Comparison of ENCODE assay signal across 8 mouse cellular contexts in genomic region chr16:58523044-58523859, GRCm38 (mm10). TPM values are rescaled to one million over a fixed set of nuclear protein-coding genes. Genes with fewer than 3 reads are reported as not detected.
DNase-seq lines count a peak whose midpoint lies in the region; ATAC-seq and TF ChIP-seq lines count a peak whose summit lies in the region.

No protein-coding gene starts in this region.

- no peak for TF ChIP-seq EP300 in heart, postnatal 0 days (IDR thresholded peaks at IDR 0.05; ENCODE audit: low read depth)

- peak overlapping the region; percentile 96 for H3K4me2 ChIP-seq in forebrain, embryonic 13.5 days
- H3K4me2 ChIP-seq in heart, postnatal 0 days (ENCODE audit: low read depth, low read length), result peak overlapping the region; percentile 78

- H3K27ac ChIP-seq in ES-E14 (ENCODE audit: insufficient read depth, low read depth, low read length, poor library complexity, severe bottlenecking), result no peak overlapping the region
- no peak overlapping the region; the same call in 1 of the 2 replicates for H3K27ac ChIP-seq in forebrain, embryonic 13.5 days
- peak overlapping the region; percentile 90 for H3K27ac ChIP-seq in heart, postnatal 0 days (ENCODE audit: low read depth)

- no peaks in the 10 kb centered on the region for H3K9me3 ChIP-seq in ES-E14 (ENCODE audit: control insufficient read depth, insufficient read depth, low read depth, low read length)
- H3K9me3 ChIP-seq in forebrain, embryonic 13.5 days (replicated peaks), result peaks cover 7% of the 10 kb centered on the region; the same call in 1 of the 2 replicates
- no peaks in the 10 kb centered on the region for H3K9me3 ChIP-seq in heart, postnatal 0 days (replicated peaks; ENCODE audit: control insufficient read depth, low read length)

- peak; percentile 94 for ATAC-seq in forebrain, embryonic 13.5 days
- peak; percentile 86 for ATAC-seq in heart, postnatal 0 days (ENCODE audit: insufficient read depth, low read depth)

- under 1% methylated on average over 54 of the region's 58 CpGs for WGBS in forebrain, embryonic 13.5 days
- under 1% methylated on average over 52 of the region's 58 CpGs for WGBS in heart, postnatal 0 days

- H3K27me3 ChIP-seq in forebrain, embryonic 13.5 days, result peaks cover 8% of the 10 kb centered on the region
- H3K27me3 ChIP-seq in heart, postnatal 0 days (ENCODE audit: control insufficient read depth, insufficient read depth, low read length), result no peaks in the 10 kb centered on the region

- DNase-seq in ES-E14 (ENCODE audit: low read depth, low spot score), result peak; percentile 45
- DNase-seq in cerebellum, adult 11 months, result peak; percentile 12
- DNase-seq in heart, postnatal 0 days (ENCODE audit: low spot score), result peak; percentile 74
- peak; percentile 80 to 91 for DNase-seq in kidney, postnatal 25 days
- DNase-seq in lung, postnatal 14 days, result peak; percentile 75
- peak; percentile 68 for DNase-seq in ovary, postnatal 36 days (ENCODE audit: low spot score)
- peak; percentile 58 for DNase-seq in thymus, postnatal 25 days

- no peak for TF ChIP-seq CTCF in heart, postnatal 0 days (IDR thresholded peaks at IDR 0.05; ENCODE audit: low read depth)

- H3K9ac ChIP-seq in ES-E14 (ENCODE audit: insufficient read depth, low read depth, low read length, poor library complexity, severe bottlenecking), result peak overlapping the region; percentile 57
- H3K9ac ChIP-seq in forebrain, embryonic 13.5 days, result peak overlapping the region; percentile 81
- H3K9ac ChIP-seq in heart, postnatal 0 days (replicated peaks; ENCODE audit: low read depth, low read length), result peak overlapping the region; percentile 79

- no peaks in the 10 kb centered on the region for H3K4me1 ChIP-seq in ES-E14 (ENCODE audit: control insufficient read depth in 2 of 2, insufficient read depth in 2 of 2, low read length in 2 of 2, poor library complexity in 1 of 2)
- 0 out of 2 replicates have a peak, but pooled peaks cover 8% of the 10 kb centered on the region for H3K4me1 ChIP-seq in forebrain, embryonic 13.5 days
- H3K4me1 ChIP-seq in heart, postnatal 0 days (ENCODE audit: control insufficient read depth, insufficient read depth), result peaks cover 14% of the 10 kb centered on the region; the same call in 1 of the 2 replicates

- H3K36me3 ChIP-seq in ES-E14 (ENCODE audit: control insufficient read depth, insufficient read depth, low read length, poor library complexity, severe bottlenecking), result no peaks in the 10 kb centered on the region
- H3K36me3 ChIP-seq in forebrain, embryonic 13.5 days (ENCODE audit: poor library complexity, severe bottlenecking), result no peaks in the 10 kb centered on the region
- no peaks in the 10 kb centered on the region for H3K36me3 ChIP-seq in heart, postnatal 0 days (replicated peaks; ENCODE audit: control insufficient read depth, insufficient read depth, low read length)

- H3K4me3 ChIP-seq in ES-E14 (ENCODE audit: insufficient read depth in 1 of 2, low read depth in 1 of 2, low read length in 2 of 2, poor library complexity in 1 of 2, severe bottlenecking in 1 of 2), result peak overlapping the region; percentile 73 to 76
- peak overlapping the region; percentile 77 for H3K4me3 ChIP-seq in forebrain, embryonic 13.5 days
- H3K4me3 ChIP-seq in heart, postnatal 0 days (ENCODE audit: low read depth, low read length), result peak overlapping the region; percentile 84

- in situ Hi-C loops in ES-E14 (cut with MboI; ENCODE audit: low sequenced_read_pairs in 2 of 2, unreplicated experiment in 2 of 2), result no loop called here

TF ChIP-seq in ES-E14, 5 proteins besides CTCF, POLR2A, EP300 and RAD21:
- TF ChIP-seq CHD2 (IDR thresholded peaks at IDR 0.05; ENCODE audit: low read depth, low read length) (no peak), ZC3H11A (IDR thresholded peaks at IDR 0.05; ENCODE audit: borderline replicate concordance, low read depth, low read length) (no peak), HCFC1 (IDR thresholded peaks at IDR 0.05; ENCODE audit: borderline replicate concordance, insufficient read depth, low read length) (no peak), MAFK (IDR thresholded peaks at IDR 0.05; ENCODE audit: insufficient read depth, low read depth, low read length) (no peak), ZNF384 (IDR thresholded peaks at IDR 0.05; ENCODE audit: low read depth, low read length) (no peak)
TF ChIP-seq in ES-E14: peak in this region for 0.

RNA-seq across cellular contexts. Expression of gene St3gal6, which starts 0.8 kb away (rescaled TPM):
- 0.90 and 2.2 TPM in 2 replicates for total RNA-seq in ES-E14 (2012; rRNA removed)
- 5.3 and 5.7 TPM in 2 replicates for polyA plus RNA-seq in forebrain, embryonic 13.5 days (2015; fragmentation: Nextera tagmentation; extraction: Ambion mirVana)
- total RNA-seq in heart, postnatal 0 days (2014; rRNA removed; ENCODE audit: low replicate concordance), result 7.8 and 7.9 TPM in 2 replicates
- polyA plus RNA-seq in heart, postnatal 0 days (2015; fragmentation: Nextera tagmentation; extraction: Ambion mirVana), result 14.7 and 17.2 TPM in 2 replicates

Comparison
In these comparisons a context has a peak if more than half of its experiments do, and no peak if none do; other contexts are left out.
1. DNase-seq: peak in every context shown above with its lines; median percentile 86 in kidney, postnatal 25 days; 75 in lung, postnatal 14 days; 74 in heart, postnatal 0 days; 68 in ovary, postnatal 36 days; 58 in thymus, postnatal 25 days; 45 in ES-E14; 12 in cerebellum, adult 11 months.